Mouse (Mus musculus) G1E (cell line): ENCODE measurements at regions not wholly inside any gene's neighbourhood (a gene's known extent, or its start where the extent isn't known, plus 50 kb on each side); places are given as distances from the start of the nearest gene placed in this dataset.

Source experiments
- ATAC-seq: 2 replicates; pipeline ENCODE4 v1.8.0; 2016; ENCODE audit warnings: mild to moderate bottlenecking; ENCODE audit not compliant: insufficient number of reproducible peaks, poor library complexity, low FRiP score, severe bottlenecking; ENCODE audit errors: extremely low read depth
- DNase-seq: peaks from one replicate; pipeline ENCODE4 v3.0.0; 2012; ENCODE audit warnings: low spot score
- H3K27me3 ChIP-seq: 2 replicates; pipeline ENCODE4 v1.6.1; 2012; ENCODE audit warnings: mild to moderate bottlenecking, low read length, inconsistent platforms; ENCODE audit not compliant: insufficient read depth
- H3K36me3 ChIP-seq: replicated peaks from 2 replicates; pipeline ENCODE3; 2012; ENCODE audit warnings: mild to moderate bottlenecking, inconsistent platforms
- H3K4me1 ChIP-seq: 2 replicates; pipeline ENCODE4 v1.6.1; 2012; ENCODE audit warnings: low read depth, low read length, inconsistent platforms, mixed read lengths; ENCODE audit not compliant: insufficient read depth
- H3K4me3 ChIP-seq: 2 replicates; pipeline ENCODE4 v1.5.1; 2012; ENCODE audit warnings: low read depth, mild to moderate bottlenecking, inconsistent platforms, low read length, moderate library complexity, mixed read lengths
- H3K9me3 ChIP-seq: replicated peaks from 2 replicates; pipeline ENCODE4 v1.6.1; 2012; ENCODE audit warnings: inconsistent platforms
- CTCF ChIP-seq: IDR thresholded peaks from 2 replicates; pipeline ENCODE4 v1.5.1; 2012; ENCODE audit warnings: low read depth, low read length, inconsistent platforms, mixed read lengths
- GATA1 ChIP-seq: IDR thresholded peaks from 2 replicates; pipeline ENCODE4 v1.6.1; 2012; ENCODE audit warnings: borderline replicate concordance, low read length, inconsistent platforms, mixed read lengths
- GATA2 ChIP-seq: IDR thresholded peaks from 2 replicates; pipeline ENCODE4 v1.6.1; 2012; ENCODE audit warnings: low read depth, low read length, inconsistent platforms, borderline replicate concordance
- POLR2AphosphoS5 ChIP-seq: IDR thresholded peaks from 2 replicates; pipeline ENCODE4 v1.6.1; 2012; ENCODE audit warnings: low read depth, low read length, inconsistent platforms; ENCODE audit not compliant: insufficient replicate concordance
- TAL1 ChIP-seq: conservative IDR thresholded peaks from 2 replicates; pipeline ENCODE4 v1.6.1; 2012; ENCODE audit warnings: low read depth, low read length, inconsistent platforms, mixed read lengths

DNA sequence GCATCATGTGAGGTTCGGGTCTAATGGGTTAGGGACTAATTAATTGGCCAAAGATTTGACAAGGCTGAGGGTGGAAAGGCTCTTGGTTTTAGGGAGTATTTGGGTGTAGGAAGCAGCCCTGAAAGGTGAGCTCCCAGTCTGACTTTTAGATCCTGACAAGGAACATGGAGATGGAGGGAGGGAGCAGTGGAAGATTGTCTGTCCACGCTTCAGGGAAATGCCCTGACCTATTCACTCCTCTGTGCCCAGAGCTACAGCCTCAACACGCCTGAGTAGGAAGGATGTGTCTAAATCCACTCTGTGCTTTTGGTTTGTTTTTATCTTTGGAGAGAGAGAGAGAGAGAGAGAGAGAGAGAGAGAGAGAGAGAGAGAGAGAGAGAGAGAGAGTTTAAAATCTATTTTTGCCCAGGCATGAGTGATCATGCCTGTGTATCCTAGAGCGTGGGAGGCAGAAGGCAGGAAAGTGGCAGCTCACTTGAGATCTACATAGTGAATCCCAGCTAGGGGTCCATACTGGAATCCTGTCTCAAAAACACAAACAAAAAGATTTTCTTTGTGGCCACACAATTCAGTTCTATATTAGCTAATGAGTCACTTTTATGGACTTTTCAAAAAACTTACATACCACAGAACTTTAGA is 511.5 kb upstream of the Tbl1xr1 start:
- Histone ChIP-seq H3K4me1 (no peaks in the 10 kb centered on the region), H3K4me3 (no peak overlapping the region), H3K36me3 (no peaks in the 10 kb centered on the region), H3K27me3 (no peaks in the 10 kb centered on the region), H3K9me3 (no peaks in the 10 kb centered on the region)
- TF ChIP-seq GATA1 (no peak), TAL1 (no peak), GATA2 (no peak), POLR2AphosphoS5 (no peak), CTCF (no peak)
- DNase-seq (no peak), ATAC-seq (no peak)

DNA sequence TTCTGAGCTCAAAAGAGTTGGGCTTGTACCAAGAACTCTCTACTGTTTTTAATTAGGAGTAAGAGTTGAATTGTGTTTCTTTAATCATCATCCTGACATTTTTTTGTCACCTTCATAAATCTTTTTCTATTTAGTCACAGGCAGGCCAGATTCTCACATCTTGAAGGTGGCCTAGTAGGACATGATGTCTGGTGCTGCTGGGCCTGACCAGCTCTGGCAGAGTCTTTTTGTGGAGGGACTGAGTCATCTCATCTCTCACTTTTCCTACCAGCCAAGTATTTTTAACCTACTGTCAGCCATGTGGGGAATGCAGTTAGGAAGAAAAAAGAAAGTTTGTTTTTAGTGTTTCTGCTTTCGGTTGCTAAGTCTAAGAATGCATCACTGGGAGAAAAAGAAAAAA is 506.7 kb upstream of the Tbl1xr1 start:
- Histone ChIP-seq H3K4me1 (no peaks in the 10 kb centered on the region), H3K9me3 (no peaks in the 10 kb centered on the region), H3K4me3 (no peak overlapping the region), H3K36me3 (no peaks in the 10 kb centered on the region), H3K27me3 (no peaks in the 10 kb centered on the region)
- DNase-seq (no peak), ATAC-seq (no peak)
- no peak for TF ChIP-seq CTCF
- TF ChIP-seq GATA1: no peak

DNA sequence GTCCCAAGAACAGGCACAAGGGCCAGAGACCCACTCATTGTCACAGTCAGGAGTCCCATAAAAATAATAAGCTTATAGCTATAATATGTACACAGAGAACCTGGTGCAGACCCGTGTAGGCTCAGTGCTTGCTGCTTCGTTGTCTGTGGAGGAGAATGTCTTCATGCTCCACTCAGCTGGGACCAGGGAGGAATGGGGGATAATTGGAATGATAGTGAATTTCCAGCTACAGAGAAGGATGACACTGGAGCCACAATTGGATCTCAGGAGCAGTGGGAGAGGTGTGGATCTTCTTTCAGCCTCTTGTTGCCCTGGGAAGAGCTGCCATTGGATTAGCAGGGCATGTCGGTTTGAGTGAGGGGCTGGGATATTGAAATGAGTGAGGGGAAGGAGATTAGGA is 497.8 kb upstream of the Tbl1xr1 start:
- no peaks in the 10 kb centered on the region for H3K4me1 ChIP-seq
- no peak for ATAC-seq
- no peak overlapping the region for H3K4me3 ChIP-seq
- no peak for DNase-seq
- TF ChIP-seq GATA1 (no peak), CTCF (no peak), TAL1 (no peak), GATA2 (no peak), POLR2AphosphoS5 (no peak)
- no peaks in the 10 kb centered on the region for H3K27me3 ChIP-seq
- no peaks in the 10 kb centered on the region for H3K36me3 ChIP-seq
- no peaks in the 10 kb centered on the region for H3K9me3 ChIP-seq

- H3K4me3 ChIP-seq: no peak overlapping the region
- ATAC-seq: no peak
- no peak for TF ChIP-seq GATA2
- TF ChIP-seq POLR2AphosphoS5: no peak
- no peak for TF ChIP-seq GATA1
- TF ChIP-seq CTCF: no peak
- TF ChIP-seq TAL1: no peak
- H3K9me3 ChIP-seq: no peaks in the 10 kb centered on the region
- no peaks in the 10 kb centered on the region for H3K36me3 ChIP-seq
- no peaks in the 10 kb centered on the region for H3K4me1 ChIP-seq
- H3K27me3 ChIP-seq: no peaks in the 10 kb centered on the region
- DNase-seq: no peak
These were observed 494.3 kb upstream of the Tbl1xr1 start for GRCm38 (mm10) chr3:21582122-21582521.

- no peaks in the 10 kb centered on the region for H3K4me1 ChIP-seq
- ATAC-seq (no peak), DNase-seq (no peak)
- TF ChIP-seq TAL1: no peak
- no peak for TF ChIP-seq POLR2AphosphoS5
- no peak for TF ChIP-seq CTCF
- no peak for TF ChIP-seq GATA1
- no peak for TF ChIP-seq GATA2
- no peak overlapping the region for H3K4me3 ChIP-seq
- no peaks in the 10 kb centered on the region for H3K36me3 ChIP-seq
- no peaks in the 10 kb centered on the region for H3K27me3 ChIP-seq
- no peaks in the 10 kb centered on the region for H3K9me3 ChIP-seq
These were observed 490.7 kb upstream of the Tbl1xr1 start for GRCm38 (mm10) chr3:21585767-21586166.

GRCm38 (mm10) chr3:21606846-21607245 is 469.6 kb upstream of the Tbl1xr1 start:
- H3K9me3 ChIP-seq: no peaks in the 10 kb centered on the region
- H3K27me3 ChIP-seq: no peaks in the 10 kb centered on the region
- no peaks in the 10 kb centered on the region for H3K36me3 ChIP-seq
- no peaks in the 10 kb centered on the region for H3K4me1 ChIP-seq
- no peak for DNase-seq
- H3K4me3 ChIP-seq: no peak overlapping the region
- no peak for ATAC-seq
- TF ChIP-seq GATA1 (no peak), TAL1 (no peak), GATA2 (no peak), CTCF (no peak), POLR2AphosphoS5 (no peak)

DNA sequence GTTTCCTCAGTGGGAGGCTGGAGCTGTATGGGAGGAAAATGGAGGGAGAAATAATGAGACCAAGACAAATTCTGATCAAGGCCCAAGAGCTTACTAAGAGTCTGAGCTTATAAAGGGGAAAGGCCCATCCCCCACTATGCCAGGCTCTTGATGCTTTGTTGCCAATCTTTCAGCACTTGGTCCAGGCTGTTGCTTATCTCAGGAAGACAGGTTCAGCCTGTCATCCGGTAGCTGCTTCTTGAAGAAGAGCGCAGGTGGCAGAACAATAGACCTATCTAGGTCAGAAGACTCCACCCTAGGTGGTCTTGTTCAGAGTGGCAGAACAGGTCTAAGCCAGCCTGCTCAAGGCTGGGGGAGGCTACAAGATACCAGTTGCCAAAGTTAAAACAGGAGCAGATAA is 466.2 kb upstream of the Tbl1xr1 start:
- no peak for ATAC-seq
- no peak overlapping the region for H3K4me3 ChIP-seq
- H3K27me3 ChIP-seq: no peaks in the 10 kb centered on the region
- no peaks in the 10 kb centered on the region for H3K4me1 ChIP-seq
- no peaks in the 10 kb centered on the region for H3K9me3 ChIP-seq
- no peak for DNase-seq
- TF ChIP-seq CTCF: no peak
- TF ChIP-seq GATA2: no peak
- TF ChIP-seq GATA1: no peak
- no peak for TF ChIP-seq TAL1
- no peak for TF ChIP-seq POLR2AphosphoS5
- no peaks in the 10 kb centered on the region for H3K36me3 ChIP-seq
